Mouse (Mus musculus): ENCODE results near the gene Ubap1.

The Ubap1 gene

DNA sequence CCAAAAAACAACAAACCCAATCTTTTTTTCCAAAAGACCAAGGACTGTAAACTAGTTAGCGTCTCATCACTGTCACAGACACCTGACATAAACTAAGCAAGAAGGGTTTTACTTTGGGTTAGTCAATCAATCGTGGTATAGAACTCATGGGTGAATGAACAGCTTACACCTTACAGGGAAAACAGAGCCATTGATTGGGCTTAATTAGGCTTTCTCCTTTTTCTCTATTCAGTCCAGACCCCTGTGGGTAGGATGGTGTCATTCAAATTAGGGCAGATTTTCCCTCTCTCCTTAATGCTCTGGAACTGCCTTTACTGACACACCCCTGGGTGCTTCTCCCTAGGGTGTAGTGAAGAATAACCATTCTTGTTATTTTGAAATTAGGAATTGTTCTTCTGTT is 8.4 kb downstream of the Ubap1 start:
- DNase-seq (ENCODE audit: low read depth, low spot score) = no peak

DNA sequence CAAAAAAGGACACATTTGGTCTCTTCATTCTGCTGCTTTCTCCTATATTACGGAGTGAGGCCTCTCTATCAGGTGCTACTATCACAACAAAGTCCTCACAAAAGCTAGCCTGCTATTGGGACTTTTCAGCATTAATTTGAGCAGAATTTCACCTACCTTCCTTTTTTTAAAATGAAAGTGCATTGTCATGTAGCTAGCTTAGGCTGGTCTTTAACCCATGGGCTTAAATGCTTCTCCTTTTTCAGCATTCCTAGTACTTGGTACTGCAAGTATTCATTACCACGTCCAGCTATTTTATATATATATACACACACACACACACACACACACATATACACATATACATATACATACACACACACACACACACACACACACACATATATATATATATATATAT is 9.9 kb downstream of the Ubap1 start:
- DNase-seq (ENCODE audit: low read depth, low spot score) = no peak

DNA sequence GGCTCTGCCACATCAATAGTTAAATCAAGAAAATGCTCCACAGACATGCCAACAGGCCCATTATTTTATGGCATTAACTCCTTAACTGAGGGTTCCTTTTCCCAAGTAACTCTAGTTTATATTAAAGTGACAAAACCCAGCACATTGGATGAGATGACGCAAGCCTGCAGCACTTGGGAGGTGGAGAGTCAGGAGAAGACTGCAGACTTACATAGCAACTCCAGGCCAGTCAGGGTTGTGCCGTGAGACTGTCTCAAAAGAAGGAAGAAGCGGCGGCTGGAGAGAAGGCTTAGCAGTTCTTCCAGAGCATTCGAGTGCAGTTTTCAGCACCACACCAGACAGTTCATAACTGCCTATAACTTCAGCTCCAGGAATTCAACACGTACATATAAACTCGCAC is 10.6 kb downstream of the Ubap1 start:
- DNase-seq (ENCODE audit: low read depth, low spot score) = no peak

DNA sequence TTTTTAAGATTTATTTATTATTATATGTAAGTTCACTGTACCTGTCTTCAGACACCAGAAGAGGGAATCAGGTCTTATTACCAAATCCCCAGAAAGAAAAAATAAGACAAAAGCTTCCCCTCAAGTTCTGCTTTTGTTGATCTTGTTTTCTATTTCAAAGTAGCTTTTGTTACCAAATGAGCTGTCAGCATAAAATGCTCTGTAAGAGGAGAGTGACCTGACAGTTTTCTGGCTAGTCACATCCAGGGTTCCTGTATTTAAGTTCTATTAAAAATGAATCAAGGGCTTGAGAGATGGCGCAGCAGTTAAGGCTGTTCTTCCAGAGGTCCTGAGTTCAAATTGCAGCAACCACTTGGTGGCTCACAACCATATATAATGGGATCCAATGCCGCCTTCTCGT is 12.3 kb downstream of the Ubap1 start:
- no peak for DNase-seq (ENCODE audit: low read depth, low spot score)

DNA sequence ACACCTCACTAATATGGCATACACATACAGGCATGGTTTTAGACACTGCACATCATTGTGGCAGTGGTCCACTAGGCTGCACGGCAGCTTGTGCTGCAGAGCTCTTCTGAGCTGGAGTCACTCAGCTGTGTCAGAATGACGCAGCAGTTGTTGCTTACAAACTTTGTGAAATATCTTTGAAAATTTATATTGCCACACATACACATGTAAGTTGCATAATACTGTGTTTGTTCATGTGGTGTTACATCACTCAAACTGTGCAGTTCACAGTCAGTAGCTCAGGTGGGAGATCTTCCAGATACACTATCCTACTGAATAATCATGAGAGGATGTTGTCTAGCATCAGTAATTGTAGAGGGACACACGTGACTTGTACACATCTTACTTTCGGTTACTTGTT is 19.4 kb downstream of the Ubap1 start:
- DNase-seq (ENCODE audit: low read depth, low spot score) = no peak

DNA sequence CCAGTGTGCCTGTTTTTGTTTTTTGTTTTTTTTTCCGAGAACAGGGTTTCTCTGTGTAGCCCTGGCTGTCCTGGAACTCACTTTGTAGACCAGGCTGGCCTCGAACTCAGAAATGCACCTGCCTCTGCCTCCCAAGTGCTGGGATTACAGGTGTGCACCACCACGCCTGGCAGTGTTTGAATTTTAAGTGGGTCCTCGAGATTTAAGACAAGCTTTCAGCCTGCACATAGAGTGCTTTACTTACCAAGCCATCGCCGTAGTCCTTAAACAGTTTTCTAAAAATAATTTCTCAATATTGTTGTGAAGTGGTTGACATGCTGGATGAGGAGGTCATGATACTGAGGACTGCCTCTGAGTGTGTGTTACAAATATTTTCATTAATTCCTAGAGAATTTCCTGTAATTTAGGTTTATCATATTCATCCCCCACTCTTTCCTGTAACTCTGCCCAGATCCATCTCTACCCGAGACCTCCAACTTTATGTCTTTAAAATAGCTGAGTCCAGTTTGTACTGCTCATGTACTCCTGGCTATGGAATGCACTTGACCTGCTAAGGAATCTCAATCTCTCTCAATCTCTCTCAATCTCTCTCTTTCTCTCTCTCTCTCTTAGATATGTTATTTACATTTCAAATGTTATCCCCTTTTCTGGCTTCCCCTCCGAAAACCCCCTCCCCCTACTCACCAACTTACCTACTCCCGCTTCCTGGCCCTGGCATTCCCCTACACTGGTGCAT is 21.1 kb downstream of the Ubap1 start:
- DNase-seq (ENCODE audit: low read depth, low spot score) = no peak

DNA sequence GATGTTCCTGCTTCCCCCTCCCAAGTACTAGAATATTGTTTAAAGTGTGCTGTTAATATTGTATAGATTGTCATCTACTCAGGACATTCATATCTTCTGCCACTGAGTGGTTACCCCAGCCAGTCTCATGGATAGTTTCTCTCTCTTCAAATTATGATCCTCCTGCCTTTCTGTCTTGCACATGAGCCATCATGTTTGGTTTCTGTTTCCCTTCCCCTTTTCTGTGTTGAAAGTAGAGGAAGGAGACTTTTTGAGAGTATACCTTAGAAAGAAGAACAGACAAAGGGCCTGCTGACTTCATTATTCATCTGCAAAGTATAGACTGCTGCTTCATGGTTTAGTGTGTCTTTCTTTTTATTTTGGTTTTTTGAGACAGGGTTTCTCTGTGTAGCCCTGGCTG is 28.8 kb downstream of the Ubap1 start:
- no peak for DNase-seq (ENCODE audit: low read depth, low spot score)

DNA sequence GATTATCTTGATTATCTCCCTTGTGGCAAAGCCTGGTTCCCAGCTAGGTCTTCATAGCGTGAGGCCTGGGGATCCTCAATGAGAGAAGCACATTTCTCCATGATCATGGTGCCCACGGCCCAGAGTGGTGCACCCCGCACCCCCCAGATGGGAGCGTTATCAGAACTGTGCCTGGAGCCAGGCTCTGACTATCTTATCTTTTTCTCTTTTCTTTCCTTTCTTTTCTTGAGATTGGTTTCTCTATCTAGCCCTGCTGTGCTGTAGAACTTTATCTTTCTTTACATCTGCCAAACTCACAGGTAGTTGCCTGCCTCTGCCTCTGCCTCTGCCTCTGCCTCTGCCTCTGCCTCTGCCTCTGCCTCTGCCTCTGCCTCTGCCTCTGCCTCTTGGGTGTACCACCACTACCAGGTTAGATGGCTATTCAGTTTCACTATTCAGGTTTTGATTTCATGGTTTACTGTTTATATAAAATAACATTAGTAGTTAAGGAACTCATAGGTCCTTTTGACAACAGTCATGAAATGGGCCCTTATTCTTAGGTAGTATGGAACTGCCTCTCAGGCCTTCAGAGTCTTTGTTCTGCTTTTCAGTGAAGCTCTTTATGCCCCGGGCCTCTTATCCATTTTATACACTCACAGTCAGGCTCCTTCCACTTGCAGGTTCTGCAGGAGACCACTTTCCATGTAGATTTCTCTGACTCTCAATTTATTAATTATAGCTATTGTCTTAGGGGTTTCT is 32.6 kb downstream of the Ubap1 start:
- DNase-seq (ENCODE audit: low read depth, low spot score) = no peak

DNA sequence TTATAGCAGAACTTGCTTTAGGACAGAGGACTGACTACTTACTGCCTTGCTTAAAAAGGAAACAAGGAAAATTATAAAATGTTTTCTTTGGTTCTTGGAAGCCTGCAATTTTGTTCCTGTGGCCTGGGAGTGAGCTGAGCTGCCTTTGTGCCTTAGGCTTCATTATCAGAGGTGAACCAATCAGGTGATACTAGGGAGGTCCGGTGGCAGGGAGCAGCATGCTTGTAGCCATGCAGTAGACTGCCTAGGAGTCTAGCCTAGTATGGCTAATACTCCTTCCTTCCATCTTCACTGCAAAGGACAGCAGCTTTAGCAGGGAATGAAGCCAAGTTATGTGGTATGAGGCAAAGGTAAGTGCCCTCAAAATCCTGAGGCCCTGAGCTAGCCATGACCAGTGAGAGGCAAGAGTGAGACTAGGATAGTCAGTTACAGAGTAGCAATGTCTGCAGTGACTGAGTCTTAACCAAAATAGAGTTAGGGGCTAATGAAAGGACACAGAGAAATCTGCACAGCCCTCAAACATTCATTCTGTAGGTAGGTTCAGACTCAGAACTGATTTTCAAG is 37.7 kb downstream of the Ubap1 start:
- no peak for DNase-seq (ENCODE audit: low read depth, low spot score)

DNA sequence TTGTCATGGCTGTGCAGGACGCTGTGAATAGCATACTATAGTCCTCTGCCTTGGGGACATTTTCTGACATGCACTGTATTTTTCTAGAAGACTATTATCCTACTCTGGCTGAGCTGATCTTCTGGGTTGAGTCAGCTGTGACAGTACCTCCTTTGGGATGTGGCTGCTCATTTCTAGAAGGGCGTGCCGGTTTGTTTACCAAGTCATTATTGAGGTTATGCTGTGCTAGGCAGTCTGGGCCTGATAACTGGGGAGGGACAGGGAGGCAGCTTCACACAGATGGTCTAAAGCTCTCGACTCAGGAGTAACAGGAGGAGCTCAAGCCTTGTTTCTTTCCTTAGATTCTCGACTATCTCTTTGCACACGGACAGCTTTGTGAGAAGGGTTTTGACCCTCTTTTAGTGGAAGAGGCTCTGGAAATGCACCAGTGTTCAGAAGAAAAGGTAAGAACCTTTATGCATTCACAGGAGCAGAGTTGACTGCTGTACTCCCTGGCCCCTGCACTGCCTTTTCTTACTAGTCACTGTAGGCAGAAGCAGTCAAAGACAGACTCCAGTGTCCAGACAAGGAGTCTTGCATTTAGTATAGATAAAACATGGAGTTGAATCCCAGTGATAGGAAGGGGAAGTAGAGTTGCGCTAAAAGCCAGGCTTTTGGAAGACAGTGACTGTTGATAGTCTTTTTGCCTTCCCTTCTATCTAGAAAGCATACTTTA is 39.1 kb downstream of the Ubap1 start:
- DNase-seq (ENCODE audit: low read depth, low spot score) = no peak

DNA sequence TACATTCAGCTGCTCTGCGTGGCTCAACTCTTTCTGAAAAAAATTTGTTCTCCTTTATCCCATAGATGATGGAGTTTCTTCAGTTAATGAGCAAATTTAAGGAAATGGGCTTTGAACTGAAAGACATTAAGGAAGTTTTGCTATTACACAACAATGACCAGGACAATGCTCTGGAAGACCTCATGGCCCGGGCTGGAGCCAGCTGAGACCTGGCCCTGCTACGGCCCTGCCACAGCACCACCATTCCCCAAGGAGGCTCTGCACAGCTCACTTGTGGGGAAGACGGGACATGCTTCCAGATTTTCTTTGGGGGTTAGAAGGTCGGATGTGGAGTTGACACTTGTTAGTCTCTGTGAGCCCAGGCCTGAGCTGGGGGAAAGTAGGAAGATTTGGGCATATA is 39.8 kb downstream of the Ubap1 start:
- DNase-seq (ENCODE audit: low read depth, low spot score) = no peak

DNA sequence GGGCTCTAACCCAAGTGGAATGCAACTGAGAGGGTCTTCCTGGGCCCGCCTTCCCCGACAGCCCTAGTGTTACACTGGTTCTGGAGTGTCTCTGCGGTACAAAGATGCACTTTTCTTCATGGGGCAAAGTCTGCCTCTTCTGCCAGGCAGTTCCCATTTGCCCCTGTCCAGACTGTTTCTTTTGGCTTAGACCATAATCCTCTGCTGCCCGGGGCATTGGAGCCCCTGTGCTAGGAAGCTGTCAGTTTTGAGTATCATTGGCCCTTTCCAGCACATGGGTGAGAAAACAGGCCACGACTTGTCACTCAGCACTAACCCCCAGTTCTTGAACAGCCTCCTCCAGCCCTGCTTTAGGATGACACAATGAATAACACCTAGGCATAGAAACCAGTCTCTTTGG is 40.4 kb downstream of the Ubap1 start:
- no peak for DNase-seq (ENCODE audit: low read depth, low spot score)

DNA sequence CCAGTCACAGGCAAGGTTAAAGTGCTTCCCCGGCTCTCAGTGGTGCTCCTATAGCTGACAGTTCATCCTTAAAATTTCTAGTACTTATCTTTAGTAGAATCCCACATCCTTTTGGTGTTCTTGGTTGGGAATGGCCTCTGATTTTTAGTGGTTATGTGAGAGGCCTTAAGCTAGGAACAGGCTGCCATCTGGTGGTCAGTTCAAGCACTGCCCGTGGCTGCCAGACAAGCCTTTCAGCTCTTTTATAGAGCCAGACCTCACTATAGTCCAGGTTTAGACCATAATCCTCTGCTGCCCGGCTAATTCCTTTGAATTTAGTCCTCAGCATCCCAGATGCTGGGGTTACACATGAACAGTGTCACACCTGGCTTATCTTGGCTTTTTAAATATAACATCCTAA is 41.3 kb downstream of the Ubap1 start:
- DNase-seq (ENCODE audit: low read depth, low spot score) = peak; percentile 82

DNA sequence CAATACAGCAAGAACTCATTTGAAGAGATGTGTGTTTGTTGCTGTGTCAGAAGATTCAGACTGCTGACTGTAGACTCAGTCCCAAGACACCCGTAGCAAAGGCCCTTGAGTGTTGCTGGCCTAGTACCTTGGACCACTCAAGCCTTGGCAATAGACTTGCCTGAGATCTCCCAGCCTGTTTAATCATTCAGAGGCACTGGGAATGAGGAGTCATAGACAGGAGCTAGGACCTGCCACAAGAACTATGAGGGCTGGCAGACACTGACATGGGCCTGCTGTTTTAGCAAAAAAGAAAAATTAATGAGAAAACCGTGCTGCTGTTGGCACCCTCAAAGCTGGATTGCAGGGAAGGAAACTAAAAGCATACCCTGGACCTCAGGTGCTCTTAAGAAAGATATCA is 42.2 kb downstream of the Ubap1 start:
- no peak for DNase-seq (ENCODE audit: low read depth, low spot score)

DNA sequence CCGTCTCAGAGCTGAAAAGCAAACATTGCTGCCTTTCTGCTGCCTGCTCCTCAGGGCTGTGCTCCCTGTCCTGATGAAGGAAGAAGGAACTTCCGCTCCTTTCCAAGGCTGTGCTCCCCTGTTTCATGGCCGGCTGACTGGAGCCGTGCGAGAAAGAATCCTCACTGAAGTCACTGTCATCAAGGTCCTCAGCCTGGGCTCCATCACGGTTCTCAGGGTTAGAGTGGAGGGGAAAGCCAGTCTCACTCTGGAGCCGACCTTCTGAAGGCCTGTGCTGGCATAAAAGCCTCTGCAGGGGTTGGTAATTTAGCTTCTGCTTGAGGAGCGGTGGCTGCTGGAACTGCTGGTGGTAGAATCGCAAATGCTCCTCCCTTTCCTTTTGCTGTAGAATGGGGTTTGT is 45.9 kb downstream of the Ubap1 start:
- no peak for DNase-seq (ENCODE audit: low read depth, low spot score)

DNA sequence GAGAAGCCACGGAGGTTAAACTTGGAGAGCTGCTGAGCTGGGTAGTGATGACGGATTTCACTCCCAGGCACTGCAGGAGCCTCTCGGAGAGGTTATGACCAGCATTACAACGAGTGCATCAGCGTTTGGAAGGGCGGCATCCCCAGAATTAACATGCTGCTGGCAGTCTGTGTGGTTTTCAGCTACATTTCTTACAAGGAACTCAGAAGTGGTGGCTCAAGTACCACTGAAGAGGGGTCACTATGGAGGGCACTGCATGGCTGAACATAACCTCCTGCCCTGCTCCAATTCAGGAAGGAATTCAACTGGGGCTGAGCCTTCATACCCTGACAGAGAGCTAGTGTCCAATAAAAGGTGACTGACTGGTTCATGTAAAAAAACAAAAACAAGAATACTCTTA is 49.6 kb downstream of the Ubap1 start:
- DNase-seq (ENCODE audit: low read depth, low spot score) = no peak

DNA sequence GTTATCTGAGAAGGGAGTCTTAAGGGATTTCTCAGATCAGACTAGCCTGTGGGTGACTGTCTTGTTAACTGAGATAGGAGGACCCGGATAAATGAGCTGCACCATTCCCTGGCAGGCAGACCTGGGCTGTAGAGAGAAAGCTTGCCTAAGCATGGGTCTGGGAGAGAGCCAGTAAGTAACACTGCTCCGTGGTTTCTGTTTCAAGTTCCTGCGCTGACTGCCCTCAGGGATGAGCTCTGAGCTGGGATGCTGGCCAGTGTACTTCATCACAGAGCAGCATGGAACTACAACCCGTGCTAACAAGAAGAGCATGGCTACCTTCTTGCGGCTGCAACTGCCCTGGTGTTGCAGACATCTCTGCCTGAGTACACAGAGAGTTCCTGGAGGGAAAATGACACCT is 51.1 kb downstream of the Ubap1 start:
- no peak for DNase-seq (ENCODE audit: low read depth, low spot score)

DNA sequence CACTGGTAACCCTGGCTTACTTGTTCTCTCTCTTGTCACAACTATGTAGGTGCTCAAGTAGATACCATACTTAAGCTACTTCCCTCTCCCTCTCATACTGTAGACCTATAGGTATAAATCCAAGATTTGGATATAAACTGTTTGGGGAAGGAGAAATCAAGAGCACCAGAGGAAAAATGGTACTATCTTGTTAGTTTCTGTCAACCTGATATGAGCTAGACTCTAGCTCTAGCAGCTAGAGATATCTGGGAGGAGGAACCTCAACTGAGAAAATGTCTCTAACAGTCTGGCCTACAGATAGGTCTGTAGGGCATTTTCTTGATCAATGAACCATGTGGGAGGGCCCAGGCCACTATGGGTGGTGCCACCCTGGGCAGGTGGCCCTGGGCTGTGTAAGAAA is 52.4 kb downstream of the Ubap1 start:
- DNase-seq (ENCODE audit: low read depth, low spot score) = no peak

DNA sequence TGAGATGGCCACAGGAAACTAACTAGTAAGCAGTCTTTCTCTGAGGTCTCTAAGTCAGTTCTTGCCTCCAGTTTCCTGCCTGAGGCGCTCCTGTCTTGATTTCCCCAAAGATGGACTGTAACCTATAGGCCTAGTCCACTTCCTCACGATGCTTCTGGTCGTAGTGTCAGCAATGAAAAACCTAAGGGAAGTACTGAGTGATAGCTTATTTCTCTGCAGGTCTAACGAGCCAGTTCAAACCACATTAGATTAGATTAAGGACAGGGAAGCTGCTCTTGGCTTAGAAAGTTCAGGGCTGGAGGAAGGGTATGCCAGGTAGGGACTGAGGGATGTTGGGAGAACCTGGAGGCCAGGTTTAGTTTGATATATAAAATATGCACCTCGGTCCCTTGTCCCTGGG is 52.8 kb downstream of the Ubap1 start:
- no peak for DNase-seq (ENCODE audit: low read depth, low spot score)

DNA sequence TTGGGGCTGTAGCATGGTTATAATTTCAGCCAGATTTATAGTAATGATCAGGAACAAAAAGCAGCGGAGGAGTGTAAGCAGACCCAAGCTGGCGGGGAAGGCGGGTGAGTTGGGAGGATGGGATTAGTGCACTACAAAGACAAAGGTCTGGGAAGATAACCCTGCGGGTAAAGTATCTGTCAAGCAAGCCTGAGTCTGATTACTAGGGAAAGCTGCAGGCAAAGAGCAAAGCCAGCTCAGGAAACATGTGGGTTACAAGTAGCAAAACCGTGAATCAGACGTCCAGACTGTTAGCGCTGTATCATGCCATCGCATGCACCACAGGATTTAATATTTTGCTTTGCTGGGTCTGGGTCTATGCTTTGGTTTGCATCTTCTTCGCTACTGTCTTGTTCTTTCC is 57.8 kb downstream of the Ubap1 start:
- no peak for DNase-seq (ENCODE audit: low read depth, low spot score)

DNA sequence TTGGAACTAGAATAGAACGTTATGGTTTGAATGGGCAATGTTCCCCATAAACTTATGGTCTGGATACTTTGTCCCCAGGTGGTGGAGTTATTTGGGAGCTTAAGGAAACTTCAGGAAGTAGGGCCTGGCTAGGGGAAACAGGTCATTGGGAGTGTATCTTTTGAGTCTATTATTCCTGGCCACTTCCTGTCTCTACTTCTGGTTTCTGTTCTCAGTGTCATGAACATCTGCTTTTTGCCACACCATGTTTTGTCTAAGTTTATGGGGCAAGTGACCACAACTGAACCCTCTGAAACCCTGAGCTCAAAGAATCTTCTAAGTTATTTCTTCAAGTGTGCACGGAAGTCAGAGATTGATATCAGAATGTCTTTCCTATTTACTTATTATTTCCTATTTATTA is 58.6 kb downstream of the Ubap1 start:
- DNase-seq (ENCODE audit: low read depth, low spot score) = no peak

DNA sequence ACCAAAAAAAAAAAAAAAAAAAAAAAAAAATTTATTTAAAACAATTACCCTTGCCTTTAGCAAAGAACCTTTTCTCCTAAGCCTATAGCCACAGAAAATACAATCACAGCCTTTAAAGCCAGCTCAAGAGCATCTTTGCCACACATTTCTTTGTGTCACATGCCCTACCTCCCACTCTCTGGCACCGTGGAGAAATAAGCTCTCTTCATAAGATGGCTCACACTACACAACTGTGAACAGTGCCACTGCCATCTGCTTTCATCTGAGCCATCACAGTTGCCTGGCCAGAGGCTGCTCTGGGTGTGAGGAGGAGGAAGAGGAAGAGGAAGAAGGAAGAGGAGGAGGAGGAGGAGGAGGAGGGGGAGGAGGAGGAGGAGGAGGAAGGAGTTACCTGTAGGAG is 60.5 kb downstream of the Ubap1 start:
- no peak for DNase-seq (ENCODE audit: low read depth, low spot score)

DNA sequence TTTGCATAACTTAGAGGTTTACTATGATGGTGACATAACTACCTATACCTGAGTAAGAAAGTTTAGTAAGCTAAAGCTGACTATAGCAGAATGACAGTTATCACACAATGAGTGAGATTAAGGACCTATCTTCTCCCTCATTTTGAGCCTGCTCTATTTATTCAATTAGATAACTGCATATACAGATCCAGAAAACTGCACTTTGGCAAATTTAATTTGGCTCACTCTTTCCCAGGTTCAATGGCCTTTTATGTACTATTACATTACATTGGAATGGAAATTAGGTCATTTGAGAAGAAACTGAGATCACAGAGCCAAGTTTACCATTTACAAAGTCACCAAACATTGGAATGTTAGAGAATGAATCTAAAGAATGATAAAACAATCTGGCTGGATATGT is 68.2 kb downstream of the Ubap1 start:
- DNase-seq (ENCODE audit: low read depth, low spot score) = no peak
